Mouse (Mus musculus) intestine, postnatal 0 days (tissue): ENCODE results near the gene Sppl3. TPM values are rescaled to one million over a fixed set of nuclear protein-coding genes. Genes with fewer than 3 reads are reported as not detected.

Experiments
- ATAC-seq: fragments of 200-750 bp; cut with Nextera tagmentation; 2 replicates; pipeline ENCODE4 v1.8.0; 2017; ENCODE audit warnings: mild to moderate bottlenecking, moderate TSS enrichment, moderate library complexity
- H3K27ac ChIP-seq: fragments of 300-500 bp; sonication (generic); 2 replicates; pipeline ENCODE4 v1.5.1; 2014; ENCODE audit warnings: mild to moderate bottlenecking, low read depth, low read length, moderate library complexity
- H3K27me3 ChIP-seq: fragments of 300-500 bp; sonication (generic); replicated peaks from 2 replicates; pipeline ENCODE4 v1.6.1; 2014; ENCODE audit warnings: low read length, mixed read lengths; ENCODE audit not compliant: control insufficient read depth, insufficient read depth
- H3K36me3 ChIP-seq: fragments of 300-500 bp; sonication (generic); 2 replicates; pipeline ENCODE4 v1.6.1; 2014; ENCODE audit warnings: mild to moderate bottlenecking, moderate library complexity; ENCODE audit not compliant: control insufficient read depth, insufficient read depth
- H3K4me1 ChIP-seq: fragments of 300-500 bp; sonication (generic); replicated peaks from 2 replicates; pipeline ENCODE4 v1.6.1; 2014; ENCODE audit warnings: antibody characterized with exemption, low read length, mixed read lengths; ENCODE audit not compliant: control insufficient read depth, insufficient read depth
- H3K4me2 ChIP-seq: fragments of 300-500 bp; sonication (generic); replicated peaks from 2 replicates; pipeline ENCODE4 v1.6.1; 2014; ENCODE audit warnings: low read depth, mild to moderate bottlenecking, moderate library complexity
- H3K4me3 ChIP-seq: fragments of 300-500 bp; sonication (generic); 2 replicates; pipeline ENCODE4 v1.5.1; 2014; ENCODE audit warnings: low read depth, low read length
- H3K9ac ChIP-seq: fragments of 300-500 bp; sonication (generic); 2 replicates; pipeline ENCODE4 v1.6.1; 2014; ENCODE audit warnings: mild to moderate bottlenecking, low read depth, low read length
- H3K9me3 ChIP-seq: fragments of 300-500 bp; sonication (generic); 2 replicates; pipeline ENCODE4 v1.6.1; 2016; ENCODE audit warnings: mixed run types; ENCODE audit not compliant: control insufficient read depth
- CTCF ChIP-seq: sonication (generic); IDR thresholded peaks from 2 replicates; pipeline ENCODE4 v1.5.1; 2016; ENCODE audit warnings: low read depth, mild to moderate bottlenecking, control low read depth, antibody characterized with exemption, moderate library complexity
- WGBS: fragments of 180-500 bp; shearing (Covaris S2); extraction: QIAGEN DNeasy Blood & Tissue Kit; methylation state at CpG from one replicate; pipeline ENCODE4 v1.1.7; 2014; 5-methylcytosine and 5-hydroxymethylcytosine counted together
- polyA plus RNA-seq: library from polyadenylated mRNA; unstranded; fragments of >200 nt; fragmentation: Nextera tagmentation; extraction: Ambion mirVana; gene quantifications from 2 replicates; pipeline ENCODE4 v1.2.1, GENCODE M21; 2015

Sppl3 gene
- polyA plus RNA-seq, 1 experiment from 2014 or later: 20.8 TPM

- H3K9ac ChIP-seq: no peak overlapping the region
- peaks cover 7% of the 10 kb centered on the region; the same call in 1 of the 2 replicates for H3K36me3 ChIP-seq
- H3K9me3 ChIP-seq: no peaks in the 10 kb centered on the region
- H3K4me1 ChIP-seq: no peaks in the 10 kb centered on the region
- H3K27ac ChIP-seq: no peak overlapping the region
- no peak overlapping the region for H3K4me2 ChIP-seq
- H3K27me3 ChIP-seq: no peaks in the 10 kb centered on the region
- no peak for ATAC-seq
- no peak for TF ChIP-seq CTCF
- no peak overlapping the region for H3K4me3 ChIP-seq
Measured at GRCm38 (mm10) chr5:114976935-114977334, 34.0 kb upstream of the Sppl3 start.

GRCm38 (mm10) chr5:114978473-114978872, 32.5 kb upstream of the Sppl3 start:
- Histone ChIP-seq H3K36me3 (peaks cover 7% of the 10 kb centered on the region; the same call in 1 of the 2 replicates), H3K4me1 (no peaks in the 10 kb centered on the region), H3K27ac (peak overlapping the region; percentile 86; the same call in 1 of the 2 replicates), H3K9ac (no peak overlapping the region), H3K27me3 (no peaks in the 10 kb centered on the region), H3K4me3 (no peak overlapping the region), H3K9me3 (no peaks in the 10 kb centered on the region), H3K4me2 (no peak overlapping the region)
- TF ChIP-seq CTCF: no peak
- ATAC-seq: no peak
- 53% methylated on average over 11 of the region's 11 CpGs for WGBS

- peak; percentile 62 for ATAC-seq
- no peak overlapping the region for H3K9ac ChIP-seq
Measured at GRCm38 (mm10) chr5:114978888-114979249, 32.1 kb upstream of the Sppl3 start.

GRCm38 (mm10) chr5:114979250-114980121, 31.5 kb upstream of the Sppl3 start:
- peak; percentile 54 for ATAC-seq
- peak overlapping the region; percentile 42 for H3K9ac ChIP-seq
- H3K27ac ChIP-seq: peak overlapping the region; percentile 86
- H3K27me3 ChIP-seq: no peaks in the 10 kb centered on the region
- peak overlapping the region; percentile 34 for H3K4me3 ChIP-seq
- TF ChIP-seq CTCF: peak; percentile 96
- H3K36me3 ChIP-seq: peaks cover 7% of the 10 kb centered on the region; the same call in 1 of the 2 replicates
- peak overlapping the region; percentile 74 for H3K4me2 ChIP-seq
- WGBS: 12% methylated on average over 32 of the region's 32 CpGs
- no peaks in the 10 kb centered on the region for H3K9me3 ChIP-seq
- H3K4me1 ChIP-seq: no peaks in the 10 kb centered on the region

More at GRCm38 (mm10) chr5:114978888-114979249, 32.1 kb upstream of the Sppl3 start:
- Histone ChIP-seq H3K36me3 (peaks cover 7% of the 10 kb centered on the region; the same call in 1 of the 2 replicates), H3K4me3 (peak overlapping the region; percentile 34; the same call in 1 of the 2 replicates), H3K4me2 (peak overlapping the region; percentile 74), H3K9me3 (no peaks in the 10 kb centered on the region), H3K4me1 (no peaks in the 10 kb centered on the region), H3K27ac (peak overlapping the region; percentile 86; the same call in 1 of the 2 replicates), H3K27me3 (no peaks in the 10 kb centered on the region)
- 2% methylated on average over 6 of the region's 6 CpGs for WGBS
- no peak for TF ChIP-seq CTCF

- no peaks in the 10 kb centered on the region for H3K9me3 ChIP-seq
- peak overlapping the region; percentile 86; the same call in 1 of the 2 replicates for H3K27ac ChIP-seq
- H3K27me3 ChIP-seq: no peaks in the 10 kb centered on the region
- 50% methylated on average over 16 of the region's 16 CpGs for WGBS
- ATAC-seq: no peak
- H3K4me3 ChIP-seq: peak overlapping the region; percentile 34
- no peak for TF ChIP-seq CTCF
- peak overlapping the region; percentile 74 for H3K4me2 ChIP-seq
- peaks cover 7% of the 10 kb centered on the region; the same call in 1 of the 2 replicates for H3K36me3 ChIP-seq
- peak overlapping the region; percentile 42 for H3K9ac ChIP-seq
- H3K4me1 ChIP-seq: no peaks in the 10 kb centered on the region
Measured at GRCm38 (mm10) chr5:114980122-114980748, 30.7 kb upstream of the Sppl3 start.

- no peak overlapping the region for H3K4me3 ChIP-seq
- 68% methylated on average over 15 of the region's 15 CpGs for WGBS
- no peak for TF ChIP-seq CTCF
Measured at GRCm38 (mm10) chr5:114982001-114982400, 28.9 kb upstream of the Sppl3 start.

More at GRCm38 (mm10) chr5:114982001-114982400, 28.9 kb upstream of the Sppl3 start:
- Histone ChIP-seq H3K9ac (no peak overlapping the region), H3K36me3 (no peaks in the 10 kb centered on the region), H3K4me1 (no peaks in the 10 kb centered on the region), H3K27ac (no peak overlapping the region), H3K4me2 (no peak overlapping the region), H3K9me3 (no peaks in the 10 kb centered on the region), H3K27me3 (no peaks in the 10 kb centered on the region)
- ATAC-seq: no peak
